Mouse (Mus musculus) lung, embryonic 15.5 days (tissue): ENCODE measurements around the gene Cyp2e1. TPM values are rescaled to one million over a fixed set of nuclear protein-coding genes. Genes with fewer than 3 reads are reported as not detected.

Source experiments
- ATAC-seq: fragments of 200-750 bp; cut with Nextera tagmentation; 2 replicates; pipeline ENCODE4 v1.8.0; 2017; ENCODE audit warnings: moderate number of reproducible peaks, borderline replicate concordance; ENCODE audit not compliant: low FRiP score, low TSS enrichment; ENCODE audit errors: extremely low read depth
- H3K27ac ChIP-seq: fragments of 300-500 bp; sonication (generic); 2 replicates; pipeline ENCODE4 v1.5.1; 2015; ENCODE audit warnings: moderate library complexity, mild to moderate bottlenecking, inconsistent platforms
- H3K27me3 ChIP-seq: fragments of 300-500 bp; sonication (generic); 2 replicates; pipeline ENCODE4 v1.6.1; 2015; ENCODE audit warnings: inconsistent platforms
- H3K36me3 ChIP-seq: fragments of 300-500 bp; sonication (generic); 2 replicates; pipeline ENCODE4 v1.6.1; 2015; ENCODE audit warnings: inconsistent platforms
- H3K4me1 ChIP-seq: fragments of 300-500 bp; sonication (generic); 2 replicates; pipeline ENCODE4 v1.6.1; 2015; ENCODE audit warnings: inconsistent platforms
- H3K4me2 ChIP-seq: fragments of 300-500 bp; sonication (generic); 2 replicates; pipeline ENCODE4 v1.6.1; 2015; ENCODE audit warnings: inconsistent platforms, mild to moderate bottlenecking, moderate library complexity
- H3K4me3 ChIP-seq: fragments of 300-500 bp; sonication (generic); 2 replicates; pipeline ENCODE4 v1.5.1; 2015; ENCODE audit warnings: mild to moderate bottlenecking, inconsistent platforms
- H3K9ac ChIP-seq: fragments of 300-500 bp; sonication (generic); 2 replicates; pipeline ENCODE4 v1.6.1; 2015; ENCODE audit warnings: inconsistent platforms
- H3K9me3 ChIP-seq: fragments of 300-500 bp; sonication (generic); 2 replicates; pipeline ENCODE4 v1.6.1; 2016; ENCODE audit warnings: inconsistent platforms
- WGBS: fragments of 180-500 bp; shearing (Covaris S2); methylation state at CpG from one replicate; pipeline ENCODE4 v1.1.7; 2015; 5-methylcytosine and 5-hydroxymethylcytosine counted together
- polyA plus RNA-seq: library from polyadenylated mRNA; unstranded; fragments of >200 nt; fragmentation: Nextera tagmentation; extraction: Ambion mirVana; gene quantifications from 2 replicates; pipeline ENCODE4 v1.2.1, GENCODE M21; 2015

Cyp2e1 gene
- polyA plus RNA-seq, 1 experiment from 2014 or later, result 0.10 TPM

GRCm38 (mm10) chr7:140765888-140766739 lies 2.6 kb downstream of the Cyp2e1 start:
- H3K27me3 ChIP-seq, result no peaks in the 10 kb centered on the region
- H3K4me1 ChIP-seq, result no peaks in the 10 kb centered on the region
- H3K36me3 ChIP-seq, result no peaks in the 10 kb centered on the region
- no peak overlapping the region for H3K27ac ChIP-seq
- 71% methylated on average over 12 of the region's 12 CpGs for WGBS
- no peak overlapping the region for H3K4me2 ChIP-seq
- no peak overlapping the region for H3K9ac ChIP-seq
- H3K9me3 ChIP-seq, result no peaks in the 10 kb centered on the region
- no peak overlapping the region for H3K4me3 ChIP-seq
- no peak for ATAC-seq

GRCm38 (mm10) chr7:140780548-140780947 lies 17.0 kb downstream of the Cyp2e1 start:
- H3K27me3 ChIP-seq, result no peaks in the 10 kb centered on the region
- H3K9me3 ChIP-seq, result no peaks in the 10 kb centered on the region
- no peak overlapping the region for H3K4me3 ChIP-seq
- H3K9ac ChIP-seq, result no peak overlapping the region
- no peak for ATAC-seq
- WGBS, result 74% methylated on average over 4 of the region's 4 CpGs
- no peak overlapping the region for H3K4me2 ChIP-seq
- H3K36me3 ChIP-seq, result no peaks in the 10 kb centered on the region
- no peak overlapping the region for H3K27ac ChIP-seq
- H3K4me1 ChIP-seq, result no peaks in the 10 kb centered on the region

- Histone ChIP-seq H3K9me3 (no peaks in the 10 kb centered on the region), H3K4me3 (no peak within 1 kb of the TSS), H3K36me3 (no peaks in the 10 kb centered on the region), H3K4me2 (no peak within 1 kb of the TSS), H3K27me3 (no peaks in the 10 kb centered on the region), H3K27ac (no peak within 1 kb of the TSS), H3K4me1 (no peaks in the 10 kb centered on the region), H3K9ac (no peak within 1 kb of the TSS)
- 75% methylated on average over 33 of the region's 33 CpGs for WGBS
- ATAC-seq, result no peak
Measured at GRCm38 (mm10) chr7:140787406-140788052, 24.0 kb downstream of the Cyp2e1 start, which contains the start of gene Syce1. TSS of gene Syce1 (minus strand) at chr7:140787852.

- Histone ChIP-seq H3K4me3 (no peak overlapping the region), H3K4me2 (no peak overlapping the region), H3K9ac (no peak overlapping the region), H3K36me3 (no peaks in the 10 kb centered on the region), H3K27ac (no peak overlapping the region), H3K4me1 (no peaks in the 10 kb centered on the region), H3K27me3 (no peaks in the 10 kb centered on the region), H3K9me3 (no peaks in the 10 kb centered on the region)
- ATAC-seq, result no peak
- WGBS, result 84% methylated on average over 7 of the region's 7 CpGs
Measured at GRCm38 (mm10) chr7:140788053-140788435, 24.5 kb downstream of the Cyp2e1 start.

GRCm38 (mm10) chr7:140793541-140793940 lies 30.0 kb downstream of the Cyp2e1 start:
- Histone ChIP-seq H3K4me3 (no peak overlapping the region), H3K4me1 (no peaks in the 10 kb centered on the region), H3K27me3 (no peaks in the 10 kb centered on the region), H3K27ac (no peak overlapping the region), H3K9ac (no peak overlapping the region), H3K9me3 (no peaks in the 10 kb centered on the region), H3K36me3 (no peaks in the 10 kb centered on the region), H3K4me2 (no peak overlapping the region)
- no peak for ATAC-seq
- WGBS, result 35% methylated on average over 4 of the region's 4 CpGs

- Histone ChIP-seq H3K27me3 (no peaks in the 10 kb centered on the region), H3K36me3 (no peaks in the 10 kb centered on the region), H3K4me2 (no peak overlapping the region), H3K9me3 (no peaks in the 10 kb centered on the region), H3K4me1 (no peaks in the 10 kb centered on the region), H3K9ac (no peak overlapping the region), H3K4me3 (no peak overlapping the region), H3K27ac (no peak overlapping the region)
- 82% methylated on average over 3 of the region's 3 CpGs for WGBS
- 0 out of 2 replicates have a peak, but pooled peaks have one; percentile 39 for ATAC-seq
Measured at GRCm38 (mm10) chr7:140797619-140798018, 34.1 kb downstream of the Cyp2e1 start.

- Histone ChIP-seq H3K4me2 (no peak overlapping the region), H3K4me3 (no peak overlapping the region), H3K36me3 (no peaks in the 10 kb centered on the region), H3K4me1 (no peaks in the 10 kb centered on the region), H3K9me3 (no peaks in the 10 kb centered on the region), H3K27me3 (no peaks in the 10 kb centered on the region), H3K9ac (no peak overlapping the region), H3K27ac (no peak overlapping the region)
- WGBS, result 64% methylated on average over 2 of the region's 2 CpGs
- ATAC-seq, result 0 out of 2 replicates have a peak, but pooled peaks have one; percentile 14
Measured at GRCm38 (mm10) chr7:140798212-140798611, 34.7 kb downstream of the Cyp2e1 start.

GRCm38 (mm10) chr7:140802629-140803028 lies 39.1 kb downstream of the Cyp2e1 start:
- no peak for ATAC-seq
- H3K4me3 ChIP-seq, result no peak overlapping the region
- H3K36me3 ChIP-seq, result no peaks in the 10 kb centered on the region
- no peaks in the 10 kb centered on the region for H3K9me3 ChIP-seq
- H3K4me1 ChIP-seq, result no peaks in the 10 kb centered on the region
- H3K9ac ChIP-seq, result no peak overlapping the region
- no peaks in the 10 kb centered on the region for H3K27me3 ChIP-seq
- H3K27ac ChIP-seq, result no peak overlapping the region
- no peak overlapping the region for H3K4me2 ChIP-seq
- WGBS, result 62% methylated on average over 6 of the region's 6 CpGs

GRCm38 (mm10) chr7:140805704-140806103 lies 42.2 kb downstream of the Cyp2e1 start:
- no peaks in the 10 kb centered on the region for H3K4me1 ChIP-seq
- no peak overlapping the region for H3K4me2 ChIP-seq
- no peaks in the 10 kb centered on the region for H3K27me3 ChIP-seq
- WGBS, result 17% methylated on average over 1 of the region's 1 CpGs
- H3K9me3 ChIP-seq, result no peaks in the 10 kb centered on the region
- H3K27ac ChIP-seq, result no peak overlapping the region
- no peak overlapping the region for H3K4me3 ChIP-seq
- H3K9ac ChIP-seq, result no peak overlapping the region
- no peak for ATAC-seq
- no peaks in the 10 kb centered on the region for H3K36me3 ChIP-seq

GRCm38 (mm10) chr7:140810496-140810895 lies 47.0 kb downstream of the Cyp2e1 start:
- WGBS, result 88% methylated on average over 6 of the region's 6 CpGs
- ATAC-seq, result no peak
- Histone ChIP-seq H3K9ac (no peak overlapping the region), H3K4me3 (no peak overlapping the region), H3K4me2 (no peak overlapping the region), H3K36me3 (no peaks in the 10 kb centered on the region), H3K27ac (no peak overlapping the region), H3K27me3 (no peaks in the 10 kb centered on the region), H3K4me1 (no peaks in the 10 kb centered on the region), H3K9me3 (no peaks in the 10 kb centered on the region)

GRCm38 (mm10) chr7:140811714-140812113 lies 48.2 kb downstream of the Cyp2e1 start:
- Histone ChIP-seq H3K9ac (no peak overlapping the region), H3K36me3 (no peaks in the 10 kb centered on the region), H3K4me2 (no peak overlapping the region), H3K4me1 (no peaks in the 10 kb centered on the region), H3K9me3 (no peaks in the 10 kb centered on the region), H3K27ac (no peak overlapping the region), H3K4me3 (no peak overlapping the region), H3K27me3 (no peaks in the 10 kb centered on the region)
- no peak for ATAC-seq
- WGBS, result 78% methylated on average over 13 of the region's 13 CpGs

- no peak overlapping the region for H3K4me2 ChIP-seq
- H3K9ac ChIP-seq, result no peak overlapping the region
- no peaks in the 10 kb centered on the region for H3K36me3 ChIP-seq
- H3K4me3 ChIP-seq, result no peak overlapping the region
- H3K9me3 ChIP-seq, result no peaks in the 10 kb centered on the region
- H3K4me1 ChIP-seq, result no peaks in the 10 kb centered on the region
- whole genome bisulfite sequencing, result 82% methylated on average over 12 of the region's 12 CpGs
- no peak overlapping the region for H3K27ac ChIP-seq
- no peaks in the 10 kb centered on the region for H3K27me3 ChIP-seq
- ATAC-seq, result no peak
Measured at GRCm38 (mm10) chr7:140812850-140813249, 49.3 kb downstream of the Cyp2e1 start.
